Mouse (Mus musculus) erythroblast, embryonic 14.5 days (primary cell): ENCODE results near the gene Acod1.

Source experiments
- GATA1 ChIP-seq: IDR thresholded peaks from 2 replicates; pipeline ENCODE4 v1.6.1; 2012; ENCODE audit warnings: low read length, inconsistent platforms, mixed read lengths
- TAL1 ChIP-seq: IDR thresholded peaks from 3 replicates; pipeline ENCODE4 v1.6.1; 2012; ENCODE audit warnings: low read length, inconsistent platforms, mixed read lengths

DNA sequence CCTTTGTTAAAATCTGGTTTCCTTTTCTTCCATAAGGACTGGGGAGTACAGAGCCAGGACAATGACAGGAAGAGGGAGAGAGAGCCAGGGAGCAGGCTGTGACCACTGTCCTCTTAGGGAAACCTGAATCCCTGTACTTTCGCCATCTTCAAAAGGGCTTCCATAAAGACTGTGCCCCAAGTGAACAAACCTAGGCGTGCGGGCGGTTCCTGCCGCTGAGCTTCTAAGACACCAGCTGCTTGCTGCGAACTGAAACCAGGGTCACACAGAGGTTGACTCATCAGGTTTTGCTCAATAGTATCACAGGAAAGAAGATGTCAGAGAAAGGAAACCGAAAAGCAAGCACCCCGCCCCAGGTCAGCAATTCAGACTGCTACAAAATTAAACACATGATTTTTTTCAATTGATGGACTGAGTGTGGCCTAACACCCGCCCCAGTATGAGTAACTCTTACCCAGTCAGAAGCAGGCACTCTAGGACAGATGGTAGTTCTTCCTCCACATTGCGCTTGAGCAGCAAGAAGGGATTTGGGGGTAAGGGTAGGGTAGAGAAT lies 13.4 kb upstream of the Acod1 start:
- TF ChIP-seq TAL1, result no peak
- no peak for TF ChIP-seq GATA1
